Mouse (Mus musculus) brain, embryonic 14.5 days (tissue): Measurements from ENCODE around the gene Aars2. TPM values are rescaled to one million over a fixed set of nuclear protein-coding genes. Genes with fewer than 3 reads are reported as not detected.
A peak's percentile ranks its signal among the peaks of the same experiment; 100 is the strongest.

ENCODE experiments used
- DNase-seq: peaks from one replicate; pipeline ENCODE4 v3.0.0-alpha.2; 2011; ENCODE audit warnings: low read depth
- CTCF ChIP-seq: fragments of 200-500 bp; IDR thresholded peaks from 2 replicates; pipeline ENCODE4 v1.5.1; 2012; ENCODE audit warnings: inconsistent platforms, mild to moderate bottlenecking, moderate library complexity, borderline replicate concordance; ENCODE audit not compliant: insufficient read depth, insufficient read length; ENCODE audit errors: extremely low read depth
- POLR2A ChIP-seq: fragments of 200-500 bp; IDR thresholded peaks from 2 replicates; pipeline ENCODE4 v1.6.1; 2012; ENCODE audit warnings: mild to moderate bottlenecking, inconsistent platforms, borderline replicate concordance; ENCODE audit not compliant: poor library complexity, insufficient read depth, insufficient read length, severe bottlenecking; ENCODE audit errors: extremely low read depth
- polyA plus RNA-seq: library from polyadenylated mRNA; depleted of rRNA; stranded (reverse); fragments of >200 nt; gene quantifications from 2 replicates; pipeline ENCODE4 v1.2.3, GENCODE M21; 2012

The Aars2 gene
- polyA plus RNA-seq, 1 experiment, result 21.0 TPM

GRCm38 (mm10) chr17:45505941-45506465, 638 bp upstream of the Aars2 start:
- TF ChIP-seq CTCF (no peak), POLR2A (no peak)

DNA sequence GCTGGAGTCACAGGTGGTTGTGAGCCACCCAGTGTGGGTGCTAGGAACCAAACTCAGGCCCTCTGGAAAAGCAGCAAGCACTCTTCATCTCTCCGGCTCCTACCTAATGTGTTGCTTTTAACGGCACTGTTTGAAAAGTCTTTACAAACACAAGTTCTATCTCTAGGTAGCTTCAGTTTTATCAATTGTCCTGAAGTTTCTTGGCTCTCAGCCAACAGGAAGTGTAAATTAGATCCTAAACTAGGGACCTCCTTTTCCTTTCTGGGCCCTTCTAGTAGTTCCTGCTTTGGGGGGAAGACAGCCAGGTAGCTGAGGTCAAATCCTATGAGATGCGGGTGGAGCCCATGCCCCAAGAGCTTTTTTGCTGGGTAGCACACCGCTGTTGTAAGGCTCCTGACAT, 4.2 kb downstream of the Aars2 start:
- TF ChIP-seq POLR2A, result no peak
- TF ChIP-seq CTCF, result no peak

More at GRCm38 (mm10) chr17:45505941-45506465, 638 bp upstream of the Aars2 start:
- DNase-seq, result no peak

GRCm38 (mm10) chr17:45511757-45512156, 5.1 kb downstream of the Aars2 start:
- TF ChIP-seq POLR2A (no peak), CTCF (no peak)
- DNase-seq, result no peak

More for the DNA sequence above, 4.2 kb downstream of the Aars2 start:
- no peak for DNase-seq

GRCm38 (mm10) chr17:45515204-45515726, 8.6 kb downstream of the Aars2 start:
- DNase-seq, result no peak

DNA sequence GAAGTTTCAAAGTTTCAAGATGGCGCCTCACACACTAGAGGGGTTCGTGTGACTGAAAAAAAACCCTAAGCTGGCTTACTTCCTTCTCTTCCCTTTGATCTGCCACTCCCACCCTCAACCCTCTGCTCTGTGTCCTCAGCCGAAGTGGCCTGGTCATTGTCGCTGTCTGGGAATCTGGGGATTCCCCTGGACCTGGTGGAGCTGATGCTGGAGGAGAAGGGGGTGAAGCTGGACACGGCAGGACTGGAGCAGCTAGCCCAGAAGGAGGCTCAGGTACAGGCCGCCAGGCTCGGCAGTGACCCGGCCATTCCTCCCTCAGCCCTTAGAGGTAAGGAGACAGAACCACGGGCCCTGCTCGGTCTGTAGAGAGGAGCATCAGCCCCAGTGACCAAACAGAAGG, 9.2 kb downstream of the Aars2 start:
- DNase-seq, result no peak
- TF ChIP-seq POLR2A, result no peak
- TF ChIP-seq CTCF, result no peak

More at GRCm38 (mm10) chr17:45515204-45515726, 8.6 kb downstream of the Aars2 start:
- TF ChIP-seq POLR2A (no peak), CTCF (no peak)

DNA sequence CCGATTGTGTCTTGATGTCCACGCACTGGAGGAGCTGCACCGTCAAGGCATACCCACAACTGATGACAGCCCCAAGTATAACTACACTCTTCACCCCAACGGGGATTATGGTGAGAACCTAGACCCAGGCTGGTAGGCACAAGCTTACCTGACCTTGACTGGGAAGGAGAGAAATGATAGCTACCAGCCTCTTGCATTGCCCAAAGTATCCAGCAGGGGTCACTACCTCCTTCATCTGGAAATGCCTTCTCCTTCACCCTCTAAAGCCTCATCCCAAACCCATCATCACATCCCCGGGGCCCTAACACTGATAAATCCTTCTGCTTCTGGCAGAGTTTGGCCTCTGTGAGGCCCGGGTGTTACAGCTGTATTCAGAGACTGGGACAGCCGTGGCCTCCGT, 9.8 kb downstream of the Aars2 start:
- TF ChIP-seq CTCF (peak; percentile 86), POLR2A (no peak)
- DNase-seq, result peak; percentile 84

- DNase-seq, result no peak
- TF ChIP-seq POLR2A (no peak), CTCF (no peak)
Measured at GRCm38 (mm10) chr17:45517135-45517534, 10.5 kb downstream of the Aars2 start.

DNA sequence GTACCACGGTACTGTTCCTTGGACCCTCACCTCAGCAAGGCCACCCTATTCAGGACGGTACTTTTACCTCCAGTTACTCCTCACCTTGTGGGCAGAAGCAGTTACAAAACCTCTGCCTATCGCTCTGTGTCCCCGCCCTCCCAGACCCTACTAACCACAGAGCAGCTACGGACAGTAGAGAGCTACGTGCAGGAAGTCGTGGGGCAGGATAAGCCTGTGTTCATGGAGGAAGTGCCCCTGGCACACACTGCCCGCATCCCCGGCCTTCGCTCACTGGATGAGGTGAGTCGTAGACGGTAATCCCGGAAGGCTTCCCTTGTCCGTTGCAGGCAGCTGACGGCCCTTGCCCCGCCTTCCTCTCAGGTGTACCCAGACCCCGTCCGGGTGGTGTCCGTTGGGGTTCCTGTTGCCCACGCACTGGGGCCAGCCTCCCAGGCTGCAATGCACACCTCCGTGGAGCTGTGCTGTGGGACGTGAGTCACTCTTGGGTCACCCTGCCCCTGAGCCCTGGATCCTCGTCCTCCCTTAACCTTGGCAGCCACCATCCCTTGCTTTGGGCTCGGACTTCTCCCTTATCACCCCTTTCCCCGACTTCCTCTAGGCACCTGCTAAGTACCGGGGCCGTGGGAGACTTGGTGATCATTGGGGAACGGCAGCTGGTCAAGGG, 11.0 kb downstream of the Aars2 start:
- DNase-seq, result no peak
- no peak for TF ChIP-seq POLR2A
- TF ChIP-seq CTCF, result no peak

- TF ChIP-seq POLR2A (no peak), CTCF (no peak)
- peak; percentile 74 for DNase-seq
Measured at GRCm38 (mm10) chr17:45518766-45519475, 12.3 kb downstream of the Aars2 start.

DNA sequence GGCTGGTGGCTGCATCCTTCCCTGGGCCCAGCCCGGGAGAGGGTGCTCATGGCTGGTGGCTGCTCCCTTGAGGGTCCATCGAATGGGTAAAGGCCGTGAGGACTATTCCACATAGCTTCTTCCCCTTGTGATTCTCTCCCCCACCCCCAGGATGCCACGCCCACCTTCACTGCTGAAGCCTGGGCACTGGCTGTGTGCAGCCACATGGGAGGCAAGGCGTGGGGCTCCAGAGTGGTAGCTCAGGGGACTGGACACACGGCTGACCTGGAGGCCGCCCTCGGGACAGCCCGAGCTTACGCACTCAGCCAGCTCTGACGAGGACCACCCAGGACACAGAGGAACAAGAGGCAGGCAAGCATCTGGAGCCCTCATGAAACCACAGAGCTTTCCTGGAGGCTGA, 13.5 kb downstream of the Aars2 start:
- TF ChIP-seq POLR2A, result no peak
- TF ChIP-seq CTCF, result no peak
- DNase-seq, result no peak

GRCm38 (mm10) chr17:45523263-45523662, 16.6 kb downstream of the Aars2 start, which contains the start of gene Tcte1:
Tcte1 (plus strand) TSS chr17:45523434.
- peak; percentile 82 for DNase-seq
- TF ChIP-seq CTCF (no peak), POLR2A (no peak)
